Mouse (Mus musculus) layer of hippocampus, postnatal 25 days (tissue): ENCODE results near the gene Cpne8. TPM values are rescaled to one million over a fixed set of nuclear protein-coding genes. Genes with fewer than 3 reads are reported as not detected.

ENCODE experiments used
- DNase-seq, 2 experiments: peaks; one replicate each; pipeline ENCODE4 v3.0.0; 2022; ENCODE audit warnings: mixed read lengths in 2 of 2, low spot score in 1 of 2; ENCODE audit errors: extremely low spot score in 1 of 2
- total RNA-seq, 2 experiments: library from RNA; stranded (reverse); gene quantifications; 2 replicates each; pipeline ENCODE4 v1.2.3; 2021

Gene Cpne8
- total RNA-seq: 10 to 100 TPM; 30.8 to 33.6 TPM

GRCm38 (mm10) chr15:90678985-90679759, at the start of gene Cpne8:
Gene Cpne8 (minus strand): TSS chr15:90679432.
- peak; percentile 44 to 47 for DNase-seq

GRCm38 (mm10) chr15:90717717-90718116, 38.5 kb upstream of the Cpne8 start:
- no peak for DNase-seq

GRCm38 (mm10) chr15:90709296-90709695, 30.1 kb upstream of the Cpne8 start:
- no peak for DNase-seq

- no peak for DNase-seq
Observed at GRCm38 (mm10) chr15:90704314-90704713, 25.1 kb upstream of the Cpne8 start.

- DNase-seq: no peak
Observed at GRCm38 (mm10) chr15:90703502-90704232, 24.4 kb upstream of the Cpne8 start.

- no peak for DNase-seq
Observed at GRCm38 (mm10) chr15:90686770-90687169, 7.5 kb upstream of the Cpne8 start.

- peak; percentile 62 to 76 for DNase-seq
Observed at GRCm38 (mm10) chr15:90679760-90680579, 738 bp upstream of the Cpne8 start.

- DNase-seq: peak; percentile 8 to 21
Observed at GRCm38 (mm10) chr15:90678488-90678887, 744 bp downstream of the Cpne8 start.

- DNase-seq: no peak
Observed at GRCm38 (mm10) chr15:90669494-90669893, 9.7 kb downstream of the Cpne8 start.

- DNase-seq: no peak
Observed at GRCm38 (mm10) chr15:90666893-90667292, 12.3 kb downstream of the Cpne8 start.

- DNase-seq: no peak
Observed at GRCm38 (mm10) chr15:90664615-90665014, 14.6 kb downstream of the Cpne8 start.

GRCm38 (mm10) chr15:90663631-90664030, 15.6 kb downstream of the Cpne8 start:
- no peak for DNase-seq

GRCm38 (mm10) chr15:90660723-90661122, 18.5 kb downstream of the Cpne8 start:
- no peak for DNase-seq

GRCm38 (mm10) chr15:90658053-90658452, 21.2 kb downstream of the Cpne8 start:
- DNase-seq: no peak

- DNase-seq: peak; percentile 20 to 53
Observed at GRCm38 (mm10) chr15:90656521-90656920, 22.7 kb downstream of the Cpne8 start.

- no peak for DNase-seq
Observed at GRCm38 (mm10) chr15:90647011-90647577, 32.1 kb downstream of the Cpne8 start.

GRCm38 (mm10) chr15:90646326-90646725, 32.9 kb downstream of the Cpne8 start:
- DNase-seq: no peak

- DNase-seq: no peak
Observed at GRCm38 (mm10) chr15:90645828-90646227, 33.4 kb downstream of the Cpne8 start.

- DNase-seq: no peak
Observed at GRCm38 (mm10) chr15:90624201-90624600, 55.0 kb downstream of the Cpne8 start.

GRCm38 (mm10) chr15:90622005-90622404, 57.2 kb downstream of the Cpne8 start:
- no peak for DNase-seq
